Mouse (Mus musculus): ENCODE results near the gene Rps12-ps3. TPM values are rescaled to one million over a fixed set of nuclear protein-coding genes. Genes with fewer than 3 reads are reported as not detected.

Rps12-ps3 gene
- 100 to 1,000 TPM; 596 to 666 TPM for total RNA-seq (2021)
- long read RNA-seq, experiment 1, transcript Rps12-ps3-201 (1 exons, 494 nt), result major isoform, 10 of 10 reads
- long read RNA-seq, experiment 1, partial matches to known transcripts, result 0 of 10 reads
- long read RNA-seq, experiment 1, other reads (novel, unspliced or antisense), result 0 of 10 reads
- long read RNA-seq, experiment 2, transcript Rps12-ps3-201 (1 exons, 494 nt), result major isoform, 7 of 7 reads
- long read RNA-seq, experiment 2, partial matches to known transcripts, result 0 of 7 reads
- long read RNA-seq, experiment 2, other reads (novel, unspliced or antisense), result 0 of 7 reads

- DNase-seq, result no peak
Observed at GRCm38 (mm10) chr19:59321990-59322389, at the start of gene Rps12-ps3. TSS of gene Rps12-ps3 (plus strand) at chr19:59322290.

DNA sequence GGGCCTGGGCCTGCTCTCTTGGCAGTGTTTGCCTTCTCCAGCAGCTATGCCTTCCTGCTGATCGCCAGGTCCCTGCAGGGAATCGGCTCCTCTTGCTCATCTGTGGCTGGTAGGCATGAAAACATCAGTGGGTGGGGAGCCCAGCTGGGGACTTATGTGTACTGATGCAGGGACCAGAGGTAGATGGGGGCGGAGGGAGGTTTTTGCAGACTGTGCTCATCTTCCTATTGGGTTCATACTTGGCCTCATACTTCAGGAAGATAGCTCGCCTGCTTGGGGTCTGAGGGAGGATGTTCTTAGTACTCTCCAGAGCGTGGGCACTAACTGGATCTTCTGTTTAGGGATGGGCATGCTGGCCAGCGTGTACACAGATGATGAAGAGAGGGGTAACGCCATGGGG is 48.9 kb upstream of the Rps12-ps3 start:
- no peak for DNase-seq

DNA sequence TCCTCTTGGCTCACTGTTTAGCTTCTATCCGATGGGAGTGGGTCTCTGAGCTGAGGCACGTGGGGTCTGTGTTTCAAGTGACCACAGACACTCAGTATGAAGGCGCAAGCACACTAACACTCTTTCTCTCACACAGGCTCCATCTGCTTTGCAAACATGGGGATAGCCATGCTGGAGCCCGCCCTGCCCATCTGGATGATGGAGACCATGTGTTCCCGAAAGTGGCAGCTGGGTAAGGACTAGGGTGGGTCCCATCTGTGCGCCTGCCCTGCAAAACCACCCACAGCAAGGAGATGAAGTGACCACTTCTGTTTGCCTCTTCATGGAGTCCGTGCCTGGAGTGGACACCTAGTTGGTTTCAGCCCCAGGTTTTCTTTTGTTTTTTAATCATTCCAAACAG is 45.7 kb upstream of the Rps12-ps3 start:
- no peak for DNase-seq

DNA sequence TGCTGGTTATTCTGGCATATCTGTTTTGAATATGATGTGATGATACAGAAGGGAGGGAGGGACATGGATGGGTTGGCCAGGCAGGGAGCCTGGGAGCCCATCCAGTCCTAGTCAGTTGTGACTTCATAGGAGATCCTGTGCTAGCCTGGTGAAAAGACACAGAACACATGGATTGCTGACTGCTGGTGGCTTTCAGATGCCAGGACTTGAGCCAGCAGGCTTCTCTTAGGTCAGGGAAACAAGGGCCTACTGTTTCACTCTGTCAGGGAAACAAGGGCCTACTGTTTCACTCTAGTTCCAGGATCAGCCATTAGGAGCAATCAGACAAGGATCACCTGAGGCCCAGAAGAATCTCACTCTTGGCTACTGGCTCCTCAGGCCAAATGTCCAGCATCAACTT is 41.2 kb upstream of the Rps12-ps3 start:
- DNase-seq, result no peak

DNA sequence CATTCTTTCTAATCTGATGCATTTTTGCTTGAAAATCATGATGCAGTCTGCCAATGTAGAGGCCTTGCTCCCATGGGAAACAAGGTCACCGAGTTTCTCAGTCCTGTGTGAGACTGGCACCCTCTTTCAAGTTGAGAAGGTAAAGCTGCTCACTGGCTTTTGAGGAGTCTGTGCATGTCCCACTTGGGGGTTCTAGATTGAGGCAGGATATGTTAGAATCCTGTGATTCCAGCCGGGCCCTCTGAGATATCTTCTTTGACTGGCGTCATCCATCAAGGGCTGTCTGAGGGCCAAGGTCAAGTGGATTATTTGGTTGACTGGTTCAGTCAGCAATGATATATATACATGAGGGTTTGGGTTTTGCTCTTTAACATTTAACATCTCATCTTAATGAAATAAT is 40.1 kb upstream of the Rps12-ps3 start:
- no peak for DNase-seq

DNA sequence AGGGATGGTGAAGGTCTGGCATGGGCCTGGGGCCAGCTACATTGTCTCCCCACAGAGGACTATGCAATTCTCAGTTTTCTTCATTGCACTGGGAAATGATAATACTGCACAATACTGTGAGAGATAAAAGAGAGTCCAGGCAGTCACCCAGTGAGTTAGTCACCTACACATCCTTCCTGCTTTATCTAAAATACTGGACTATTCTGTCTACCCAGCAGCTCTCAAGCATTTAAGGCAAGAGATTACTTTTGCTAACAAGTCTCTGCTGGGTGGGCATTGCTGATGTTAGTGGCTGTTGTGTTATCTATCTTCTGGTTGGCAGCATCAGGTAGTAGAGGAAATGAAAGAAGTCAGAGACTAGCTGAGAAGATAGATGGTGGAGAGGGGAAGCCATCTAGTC is 33.0 kb upstream of the Rps12-ps3 start:
- DNase-seq, result no peak

GRCm38 (mm10) chr19:59289811-59290210 is 32.3 kb upstream of the Rps12-ps3 start:
- DNase-seq, result no peak

DNA sequence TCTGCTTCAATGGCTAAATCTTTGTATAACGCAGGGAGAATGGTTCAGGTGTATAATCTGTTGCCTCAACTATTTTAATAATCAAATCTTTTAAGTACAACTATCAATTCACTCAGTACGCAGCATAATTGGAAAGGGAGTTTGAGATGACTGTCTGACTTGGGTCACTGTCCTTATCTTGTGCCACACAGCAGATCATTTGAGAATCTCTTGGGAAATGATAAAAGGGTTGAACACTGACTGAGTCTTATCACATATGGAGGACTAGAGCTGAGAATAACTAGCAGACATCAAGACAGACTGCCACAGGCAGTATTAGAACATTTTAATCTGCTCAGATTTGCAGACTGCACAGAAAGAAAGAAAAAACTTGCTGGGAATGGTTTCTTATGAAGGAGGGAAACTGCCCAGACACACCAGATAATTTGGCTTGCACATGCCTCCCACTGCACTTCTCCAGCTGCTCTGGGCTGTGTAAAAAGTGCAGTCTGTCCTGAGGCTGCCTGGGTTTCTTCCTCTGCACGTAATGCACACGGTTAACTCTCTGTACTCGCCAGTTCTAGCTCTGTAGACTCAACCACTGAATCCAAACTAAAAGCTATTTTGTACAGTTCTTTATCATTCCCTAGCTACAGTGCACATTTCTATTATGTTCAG is 29.8 kb upstream of the Rps12-ps3 start:
- DNase-seq, result no peak

DNA sequence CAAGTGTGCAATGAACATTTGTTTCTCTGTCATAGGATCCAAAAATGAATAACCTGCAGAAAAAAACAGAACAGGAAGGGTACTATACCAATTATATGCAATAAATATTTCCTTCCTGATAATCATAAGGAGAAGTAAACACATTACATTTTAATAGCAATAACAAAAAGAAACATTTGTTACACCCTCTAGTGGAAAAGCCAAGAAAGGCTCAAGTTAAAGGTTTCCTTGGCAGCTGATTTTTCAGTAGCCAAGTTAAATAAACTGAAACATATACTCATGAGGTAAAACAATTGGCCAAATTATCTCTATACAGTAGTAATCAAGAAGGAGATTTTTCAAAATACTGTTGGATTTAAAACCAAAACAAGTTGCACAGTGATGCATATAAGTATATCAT is 6.8 kb upstream of the Rps12-ps3 start:
- DNase-seq, result no peak

GRCm38 (mm10) chr19:59316571-59316970 is 5.5 kb upstream of the Rps12-ps3 start:
- DNase-seq, result peak; percentile 6

DNA sequence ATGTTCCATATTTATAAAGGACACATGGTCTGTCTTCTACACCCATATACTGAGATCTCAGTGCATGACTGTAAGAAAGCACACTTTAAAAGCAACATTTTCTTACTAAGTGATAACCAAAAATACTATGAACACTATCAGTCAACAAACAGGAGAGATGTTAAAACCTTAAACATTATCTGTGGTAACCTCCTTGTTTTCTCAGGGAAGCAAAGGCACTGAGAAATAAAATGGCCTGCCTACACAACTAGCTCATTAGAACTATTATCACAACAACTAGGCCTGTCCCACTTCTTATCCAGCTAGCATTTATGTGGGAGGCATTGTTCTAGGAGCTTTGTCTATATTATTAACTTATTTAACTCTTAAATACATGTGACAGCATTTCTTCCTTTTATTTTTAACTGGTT is 8.7 kb downstream of the Rps12-ps3 start:
- no peak for DNase-seq

DNA sequence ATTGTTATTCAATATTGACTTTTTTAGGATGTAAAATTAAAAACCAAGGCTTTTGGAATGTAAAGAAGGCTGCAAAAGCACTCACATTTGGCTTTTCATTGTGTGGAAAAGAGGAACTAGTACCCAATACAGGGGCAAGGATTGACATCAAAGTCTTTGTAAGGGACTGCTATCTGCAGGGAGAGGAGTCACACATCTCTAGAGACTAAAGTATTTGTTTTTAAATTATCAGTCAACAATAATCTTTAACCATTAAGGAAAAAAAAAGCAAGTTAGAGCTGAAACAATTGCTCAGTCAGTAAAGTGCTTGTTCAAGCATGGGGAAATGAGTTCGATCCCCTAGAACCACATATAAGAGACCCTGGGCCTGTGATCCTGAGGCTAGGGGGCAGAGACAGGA is 14.6 kb downstream of the Rps12-ps3 start:
- no peak for DNase-seq

DNA sequence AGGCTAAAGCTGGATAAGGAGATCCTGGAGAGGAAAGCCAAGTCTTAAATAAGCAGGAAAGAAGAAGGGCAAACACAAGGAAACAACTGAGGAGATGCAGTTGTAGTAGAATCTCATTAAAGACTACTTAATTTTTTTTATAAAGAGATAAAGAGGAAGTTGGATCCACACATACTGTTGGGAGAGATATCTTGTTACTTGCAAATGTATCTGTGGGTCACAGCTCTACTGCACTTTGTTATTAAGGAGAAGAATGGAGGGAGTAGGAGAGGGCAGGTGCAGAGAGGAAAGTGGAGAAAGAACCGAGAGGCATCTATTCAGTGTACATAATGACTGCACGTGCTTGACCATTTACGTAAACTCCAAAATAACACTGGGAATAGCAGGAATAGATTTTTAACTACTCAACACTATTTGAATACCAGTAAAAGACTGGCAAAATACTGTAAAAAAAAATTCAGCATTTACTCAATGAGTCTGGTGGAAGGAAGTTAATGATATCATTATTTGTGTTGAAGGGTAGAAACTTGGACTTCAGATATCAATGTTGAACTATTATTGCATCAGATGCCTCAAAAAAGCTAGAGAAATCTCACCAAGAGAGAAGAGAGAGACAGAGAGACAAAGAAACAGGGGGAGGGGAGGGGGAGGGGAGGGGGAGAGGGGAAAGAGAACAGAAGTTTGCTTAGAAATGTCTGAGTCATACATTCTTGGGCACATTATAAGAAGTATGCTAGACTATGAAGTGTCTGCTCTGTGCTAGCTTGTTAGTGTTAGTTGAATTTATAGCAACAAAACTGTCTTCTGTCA is 16.0 kb downstream of the Rps12-ps3 start:
- no peak for DNase-seq

DNA sequence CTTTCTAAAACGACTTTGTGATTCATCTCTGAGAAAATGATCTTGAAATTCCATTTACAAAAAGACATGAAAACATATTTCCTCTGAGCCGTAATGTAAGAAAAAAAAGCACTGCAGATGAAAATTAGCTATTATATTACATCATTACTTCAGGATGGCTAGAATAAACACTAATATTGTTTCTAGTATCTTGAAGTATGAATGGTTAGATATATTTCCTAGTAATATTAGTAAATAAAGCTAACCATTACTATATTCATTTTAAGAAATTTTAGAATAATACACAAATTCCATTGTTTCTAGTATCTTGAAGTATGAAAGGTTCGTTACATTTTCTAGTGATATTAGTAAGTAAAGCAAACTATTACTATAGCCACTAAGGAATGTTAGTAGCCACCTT is 17.8 kb downstream of the Rps12-ps3 start:
- no peak for DNase-seq

GRCm38 (mm10) chr19:59342964-59343363 is 20.9 kb downstream of the Rps12-ps3 start:
- DNase-seq, result no peak

DNA sequence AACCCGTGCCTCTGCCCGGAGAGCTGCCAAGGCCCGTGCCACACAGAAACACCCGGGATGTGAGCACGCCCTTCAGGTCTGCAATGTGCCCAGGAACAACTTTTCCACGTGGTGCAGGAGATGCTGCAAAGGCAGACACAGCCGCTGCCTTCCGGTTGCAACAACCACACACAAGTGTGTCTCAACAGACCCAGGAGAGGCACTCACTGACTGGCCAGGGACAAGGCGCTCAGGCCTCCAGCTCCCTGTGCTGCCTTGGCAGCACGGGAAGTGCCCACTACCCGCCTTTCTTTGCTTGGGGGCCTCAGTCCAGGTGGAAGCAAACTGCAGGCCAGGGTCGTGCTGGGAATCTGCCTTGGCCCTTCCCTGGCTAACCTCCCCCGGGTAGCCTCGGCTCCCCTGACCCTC is 22.2 kb downstream of the Rps12-ps3 start:
- peak; percentile 14 for DNase-seq

DNA sequence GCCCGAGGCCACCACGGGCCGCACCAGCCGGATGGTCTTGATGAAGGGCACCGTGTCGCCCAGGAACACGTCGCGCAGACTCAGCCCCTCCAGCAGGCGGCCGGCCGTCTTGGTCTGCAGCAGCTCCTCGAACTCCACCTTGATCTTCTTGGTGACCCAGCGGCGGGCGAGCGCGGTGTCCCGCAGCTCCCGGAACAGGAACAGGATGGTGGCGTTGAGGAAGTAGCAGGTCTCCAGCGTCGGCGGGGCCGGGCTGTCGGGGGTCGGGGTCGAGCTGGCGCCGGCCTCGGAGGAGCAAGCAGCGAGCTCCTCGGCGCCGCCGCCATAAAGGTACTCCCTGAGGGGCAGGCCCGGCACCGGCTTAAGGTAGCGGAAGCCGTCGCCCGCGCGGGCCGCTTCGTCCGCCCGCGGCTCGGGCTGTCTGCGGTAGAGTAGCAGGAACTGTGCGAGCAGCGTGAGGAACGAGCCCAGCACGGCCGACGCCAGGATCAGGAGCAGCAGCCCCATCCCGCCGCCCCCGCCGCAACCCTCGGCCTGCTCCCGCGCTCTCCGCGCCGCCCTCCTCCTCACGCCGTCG is 23.1 kb downstream of the Rps12-ps3 start:
- DNase-seq, result peak; percentile 54

- DNase-seq, result peak; percentile 90
Observed at GRCm38 (mm10) chr19:59345658-59346283, 23.7 kb downstream of the Rps12-ps3 start, which contains the start of gene Pdzd8. TSS of gene Pdzd8 (minus strand) at chr19:59345780.

DNA sequence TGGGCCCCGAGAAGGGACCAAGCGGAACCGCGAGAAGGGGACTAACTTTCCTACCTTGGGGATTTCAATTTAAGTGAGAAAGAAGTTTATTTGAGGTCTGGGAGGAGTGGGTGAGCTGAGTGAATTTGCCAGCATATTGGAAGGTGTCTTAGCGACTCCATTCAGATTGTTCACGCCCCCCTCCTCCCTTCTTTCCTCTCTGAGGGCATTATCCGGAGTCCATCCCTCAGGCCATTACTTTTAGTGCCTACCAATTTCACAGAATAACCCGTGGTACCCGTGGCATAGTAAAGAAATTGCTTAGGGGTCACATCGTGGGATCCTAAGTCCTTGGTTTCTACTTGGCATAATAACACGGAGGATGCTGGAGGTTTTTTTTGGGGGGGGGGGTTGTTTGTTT is 24.2 kb downstream of the Rps12-ps3 start:
- DNase-seq, result no peak

DNA sequence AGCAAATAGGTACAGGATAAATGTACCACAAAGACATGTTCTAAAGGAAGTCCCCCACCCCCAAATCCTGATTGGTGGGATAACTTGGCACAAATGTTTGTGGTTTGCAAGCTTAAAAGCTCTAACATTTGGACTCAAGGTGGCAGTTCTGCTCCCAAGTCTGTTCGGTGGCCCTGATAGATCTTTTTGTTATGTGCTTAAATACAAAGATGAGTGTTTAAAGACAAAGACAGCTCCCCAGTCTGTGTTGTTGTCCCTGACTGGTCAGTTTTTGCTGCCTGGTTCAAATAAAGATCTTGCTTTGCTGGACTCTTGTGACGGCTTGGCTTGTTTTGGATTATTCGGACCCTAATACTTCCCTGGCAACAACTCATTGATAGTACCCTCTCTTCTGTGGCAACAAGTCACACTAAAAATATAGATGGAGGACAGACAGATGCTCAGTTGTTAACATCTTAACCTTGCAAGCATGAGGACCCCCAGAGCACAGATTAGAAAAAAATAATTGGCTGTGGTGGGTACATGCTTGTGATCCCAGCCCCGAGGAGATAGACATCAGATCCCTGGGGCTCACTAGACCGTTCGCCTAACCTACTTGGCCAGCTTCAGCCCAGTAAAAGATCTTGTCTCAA is 27.4 kb downstream of the Rps12-ps3 start:
- DNase-seq, result no peak

DNA sequence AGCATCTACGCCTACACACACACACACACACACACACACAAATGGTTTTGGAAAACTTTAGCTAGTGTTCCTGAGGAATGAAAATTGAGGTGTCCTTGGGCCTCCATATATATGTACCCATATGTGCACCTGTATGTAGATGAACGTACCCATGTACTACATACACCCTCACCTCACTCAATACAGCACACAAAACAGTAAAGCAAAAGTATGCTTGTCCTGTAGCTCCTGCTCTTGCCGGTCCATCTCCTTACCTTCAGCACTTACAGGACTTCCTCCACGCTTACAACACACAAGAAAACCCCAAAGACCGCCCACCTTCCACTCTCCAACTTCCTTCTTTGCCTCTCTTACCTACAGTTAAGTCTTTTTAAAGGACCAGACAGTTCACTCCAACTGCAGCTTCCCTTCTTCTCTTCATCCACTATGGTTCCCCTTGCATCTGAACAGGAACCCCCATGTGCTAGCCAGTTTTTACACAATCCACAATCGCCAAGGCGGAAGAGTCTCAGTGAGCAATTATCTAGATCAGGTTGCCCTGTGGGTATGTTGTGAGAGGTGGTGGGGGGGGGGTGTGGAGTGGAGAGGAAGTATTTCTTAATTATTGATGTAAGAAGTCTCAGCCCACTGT is 28.3 kb downstream of the Rps12-ps3 start:
- DNase-seq, result no peak

All from gastrocnemius, postnatal 10 days (tissue).